8 mouse cellular contexts compared by ENCODE assay signal in the genomic region with DNA sequence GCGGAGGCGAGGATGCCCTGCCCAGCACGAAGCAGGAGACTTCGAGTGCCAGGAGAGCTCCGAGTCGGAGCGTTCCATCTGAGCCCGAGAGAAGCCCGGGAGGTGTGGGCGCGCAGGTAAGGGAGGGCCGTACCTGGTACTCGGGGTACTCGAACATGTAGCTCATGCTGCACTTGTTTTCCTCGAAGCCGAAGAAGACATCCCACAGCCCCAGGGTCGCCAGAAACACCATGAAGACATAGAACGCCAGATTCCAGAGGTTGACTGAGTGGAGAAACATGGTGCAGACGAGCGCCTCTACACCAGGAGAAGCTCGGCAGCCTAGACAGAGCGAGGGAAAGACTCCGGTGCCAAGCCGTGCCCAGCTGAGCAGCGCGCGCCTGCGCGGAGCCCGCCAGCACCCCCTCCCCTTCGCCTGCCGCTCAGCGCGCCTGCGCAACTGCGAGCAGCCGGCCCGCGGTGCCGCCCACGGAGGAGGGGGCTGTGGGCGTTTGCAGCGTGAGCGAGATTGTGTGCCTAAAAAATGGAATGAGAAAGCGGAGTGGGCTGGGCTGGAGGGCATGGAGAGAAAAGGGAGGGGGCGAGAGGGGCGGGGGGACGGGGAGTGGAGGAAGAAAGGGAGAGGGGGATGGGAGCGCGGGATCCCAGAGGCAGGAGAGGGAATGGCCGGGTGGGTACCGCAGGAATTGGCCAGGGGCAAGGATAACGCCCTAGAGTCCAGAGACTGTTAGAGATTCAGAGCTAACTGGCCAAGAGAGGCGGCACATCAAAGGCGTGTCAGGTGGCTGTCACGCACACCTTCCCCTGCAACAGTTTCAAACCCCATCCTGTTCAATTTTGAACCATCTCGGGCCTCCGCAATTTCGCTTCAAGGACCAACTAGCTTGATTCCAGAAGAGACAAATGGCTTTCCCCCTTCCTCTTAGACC. TPM values are rescaled to one million over a fixed set of nuclear protein-coding genes. Genes with fewer than 3 reads are reported as not detected.
DNase-seq lines count a peak whose midpoint lies in the region; ATAC-seq lines count a peak whose summit lies in the region.

A gene (minus strand): TSS at position 384 of the 929 bp plus-strand sequence.

- peak within 1 kb of the TSS; percentile 73 for H3K9ac ChIP-seq in midbrain, embryonic 11.5 days (ENCODE audit: low read length)

- under 1% methylated on average over 59 of the region's 59 CpGs for WGBS in midbrain, embryonic 11.5 days

- H3K4me3 ChIP-seq in midbrain, embryonic 11.5 days (ENCODE audit: low read depth, low read length) = peak within 1 kb of the TSS; percentile 64

- no peak within 1 kb of the TSS for H3K27ac ChIP-seq in midbrain, embryonic 11.5 days (ENCODE audit: low read depth, low read length)

- ATAC-seq in midbrain, embryonic 11.5 days (ENCODE audit: low FRiP score) = peak; percentile 99

- peak; percentile 95 for DNase-seq in adrenal gland, adult 2 months
- peak; percentile 84 for DNase-seq in embryo, embryonic 11.5 days (ENCODE audit: low read depth, low spot score)
- peak; percentile 99 for DNase-seq in heart, adult 11 months
- DNase-seq in kidney, adult 11 months = peak; percentile 88
- DNase-seq in left cerebral cortex, postnatal 4 days = peak; percentile 96
- DNase-seq in midbrain, embryonic 11.5 days (ENCODE audit: low spot score, missing footprints) = peak; percentile 99
- DNase-seq in right cerebral cortex, postnatal 4 days = peak; percentile 93
- peak; percentile 88 for DNase-seq in yolk sac, embryonic 10.5 days (ENCODE audit: low spot score)

- intact Hi-C loops in left cerebral cortex, postnatal 4 days (cut with DNase I) = loop anchor here (10.0 kb wide), 2 partner anchors 87 to 417 kb away; no protein-coding TSS in a partner anchor

- no peaks in the 10 kb centered on the region for H3K27me3 ChIP-seq in midbrain, embryonic 11.5 days (ENCODE audit: control insufficient read depth, insufficient read depth, low read length)

- no peaks in the 10 kb centered on the region for H3K36me3 ChIP-seq in midbrain, embryonic 11.5 days (ENCODE audit: control insufficient read depth, insufficient read depth, low read length)

- H3K9me3 ChIP-seq in midbrain, embryonic 11.5 days (ENCODE audit: control insufficient read depth, low read length) = no peaks in the 10 kb centered on the region

- peaks cover 2% of the 10 kb centered on the region; the same call in 1 of the 2 replicates for H3K4me1 ChIP-seq in midbrain, embryonic 11.5 days (ENCODE audit: control insufficient read depth, insufficient read depth, low read length)

- peak within 1 kb of the TSS; percentile 88 for H3K4me2 ChIP-seq in midbrain, embryonic 11.5 days

RNA-seq across cellular contexts. Expression of the gene that starts here (rescaled TPM):
- total RNA-seq in adrenal gland, adult 2 months (2021) = 1 to 10 TPM; 3.0 to 5.7 TPM
- 0.13 and 0.17 TPM in 2 replicates for polyA plus RNA-seq in adrenal gland, adult 2 months (2012; rRNA removed)
- 10 to 100 TPM; 70.2 to 72.6 TPM for total RNA-seq in left cerebral cortex, postnatal 4 days (2021)
- polyA plus RNA-seq in midbrain, embryonic 11.5 days (2014; fragmentation: Nextera tagmentation; extraction: Ambion mirVana) = 13.7 and 17.6 TPM in 2 replicates

Comparison
In these comparisons a context has a peak if more than half of its experiments do, and no peak if none do; other contexts are left out.
1. RNA of the gene that starts here (total RNA-seq): 70.2 to 72.6 TPM in left cerebral cortex, postnatal 4 days; 3.0 to 5.7 TPM in adrenal gland, adult 2 months; every median in the first group is over 10 times any median in the second.
2. RNA of the gene that starts here (polyA plus RNA-seq): 13.7 to 17.6 TPM in midbrain, embryonic 11.5 days; 0.13 to 0.17 TPM in adrenal gland, adult 2 months; every median in the first group is over 10 times any median in the second.
3. Peak in every context shown above with its lines, with median percentiles within 50 percentile points of each other: DNase-seq.